Mouse (Mus musculus): ENCODE measurements around the gene N4bp2l1.

GRCm38 (mm10) chr5:150581180-150581579 is 15.8 kb downstream of the N4bp2l1 start:
- TF ChIP-seq POLR2A (IDR thresholded peaks at IDR 0.05; ENCODE audit: low read depth, low read length) (no peak), CTCF (IDR thresholded peaks at IDR 0.05; ENCODE audit: extremely low read depth, insufficient read depth, insufficient read length, insufficient replicate concordance) (no peak)
